Mouse (Mus musculus): ENCODE data around the gene Pros1. TPM values are rescaled to one million over a fixed set of nuclear protein-coding genes. Genes with fewer than 3 reads are reported as not detected.

Pros1 gene
- polyA plus RNA-seq, 1 experiment from 2014 or later: 13.1 TPM

- Histone ChIP-seq H3K4me1 (replicated peaks; ENCODE audit: control insufficient read depth, insufficient read depth, low read length) (no peaks in the 10 kb centered on the region), H3K36me3 (replicated peaks; ENCODE audit: control insufficient read depth, insufficient read depth) (no peaks in the 10 kb centered on the region), H3K9me3 (ENCODE audit: control insufficient read depth, low read length) (no peaks in the 10 kb centered on the region), H3K27ac (no peak overlapping the region), H3K4me2 (replicated peaks) (no peak overlapping the region), H3K9ac (no peak overlapping the region), H3K4me3 (replicated peaks; ENCODE audit: low read length) (no peak overlapping the region), H3K27me3 (ENCODE audit: control insufficient read depth, insufficient read depth, low read length) (no peaks in the 10 kb centered on the region)
- 75% methylated on average over 6 of the region's 6 CpGs for WGBS
- DNase-seq (ENCODE audit: low spot score) (no peak), ATAC-seq (ENCODE audit: low FRiP score) (no peak)
These were observed 110.3 kb downstream of the Pros1 start for GRCm38 (mm10) chr16:62964361-62964763.

GRCm38 (mm10) chr16:62971673-62972332, 117.7 kb downstream of the Pros1 start:
- Histone ChIP-seq H3K4me2 (replicated peaks) (no peak overlapping the region), H3K27me3 (ENCODE audit: control insufficient read depth, insufficient read depth, low read length) (no peaks in the 10 kb centered on the region), H3K4me1 (replicated peaks; ENCODE audit: control insufficient read depth, insufficient read depth, low read length) (no peaks in the 10 kb centered on the region), H3K4me3 (replicated peaks; ENCODE audit: low read length) (no peak overlapping the region), H3K9me3 (ENCODE audit: control insufficient read depth, low read length) (no peaks in the 10 kb centered on the region), H3K27ac (no peak overlapping the region), H3K36me3 (replicated peaks; ENCODE audit: control insufficient read depth, insufficient read depth) (no peaks in the 10 kb centered on the region), H3K9ac (no peak overlapping the region)
- DNase-seq (ENCODE audit: low spot score) (no peak), ATAC-seq (ENCODE audit: low FRiP score) (no peak)
- 79% methylated on average over 1 of the region's 1 CpGs for WGBS

GRCm38 (mm10) chr16:62974926-62975325, 120.8 kb downstream of the Pros1 start:
- H3K4me3 ChIP-seq (replicated peaks; ENCODE audit: low read length): no peak overlapping the region
- H3K4me2 ChIP-seq (replicated peaks): no peak overlapping the region
- H3K9ac ChIP-seq: no peak overlapping the region
- no peaks in the 10 kb centered on the region for H3K9me3 ChIP-seq (ENCODE audit: control insufficient read depth, low read length)
- no peaks in the 10 kb centered on the region for H3K4me1 ChIP-seq (replicated peaks; ENCODE audit: control insufficient read depth, insufficient read depth, low read length)
- 88% methylated on average over 1 of the region's 1 CpGs for WGBS
- H3K27ac ChIP-seq: no peak overlapping the region
- H3K36me3 ChIP-seq (replicated peaks; ENCODE audit: control insufficient read depth, insufficient read depth): no peaks in the 10 kb centered on the region
- no peak for ATAC-seq (ENCODE audit: low FRiP score)
- DNase-seq (ENCODE audit: low spot score): peak; percentile 68
- H3K27me3 ChIP-seq (ENCODE audit: control insufficient read depth, insufficient read depth, low read length): no peaks in the 10 kb centered on the region

Small RNAs within 50 kb of the gene (microRNA-seq; reads per million reads assigned to microRNA genes)
- not detected for gene Gm25986

Other genes starting within 250 kb of the Pros1 start
- gene Nsun3, start 67.5 kb upstream of the Pros1 start, polyA plus RNA-seq (2014; fragmentation: Nextera tagmentation; extraction: Ambion mirVana): 10.0 and 10.9 TPM in 2 replicates
- 0.32 and 0.33 TPM in 2 replicates for gene Stx19, start 39.6 kb upstream of the Pros1 start, polyA plus RNA-seq (2014; fragmentation: Nextera tagmentation; extraction: Ambion mirVana)
- gene Arl13b, start 7.3 kb upstream of the Pros1 start, polyA plus RNA-seq (2014; fragmentation: Nextera tagmentation; extraction: Ambion mirVana): 16.0 and 17.9 TPM in 2 replicates

Data from hindbrain, embryonic 14.5 days (tissue).